Mouse (Mus musculus) left cerebral cortex, postnatal 14 days (tissue): ENCODE data around the gene Col6a3. TPM values are rescaled to one million over a fixed set of nuclear protein-coding genes. Genes with fewer than 3 reads are reported as not detected.

Experiments
- DNase-seq, 2 experiments: peaks; one replicate each; pipeline ENCODE4 v3.0.0; 2021 to 2022; ENCODE audit warnings: low spot score in 2 of 2, mixed read lengths in 1 of 2
- intact Hi-C: fragments of 180-260 bp; cut with DNase I; formaldehyde crosslinking; loops from one replicate; pipeline ENCODE4 v1.15.1; 2025
- long read RNA-seq, 2 experiments: library from polyadenylated mRNA; stranded (forward); transcript quantifications; one replicate each; pipeline ENCODE4 v2.0.0; 2021
- total RNA-seq, 2 experiments: library from RNA; stranded (reverse); gene quantifications; 2 replicates each; pipeline ENCODE4 v1.2.3; 2021

The Col6a3 gene
- total RNA-seq = 1 to 10 TPM; 6.5 to 7.1 TPM
- long read RNA-seq, experiment 1, partial matches to known transcripts = 0 of 3 reads
- long read RNA-seq, experiment 1, other reads (novel, unspliced or antisense) = 3 of 3 reads
- long read RNA-seq, experiment 2 = 0 reads

- intact Hi-C loops = loop anchor here (10.0 kb wide), 1 partner anchor 111 kb away; the partner anchor contains the start of gene Prlh
- peak in 1 of 2 experiments; percentile 13 for DNase-seq
Observed at GRCm38 (mm10) chr1:90843836-90844235, at the start of gene Col6a3. Gene Col6a3 (minus strand): TSS chr1:90843971.

DNA sequence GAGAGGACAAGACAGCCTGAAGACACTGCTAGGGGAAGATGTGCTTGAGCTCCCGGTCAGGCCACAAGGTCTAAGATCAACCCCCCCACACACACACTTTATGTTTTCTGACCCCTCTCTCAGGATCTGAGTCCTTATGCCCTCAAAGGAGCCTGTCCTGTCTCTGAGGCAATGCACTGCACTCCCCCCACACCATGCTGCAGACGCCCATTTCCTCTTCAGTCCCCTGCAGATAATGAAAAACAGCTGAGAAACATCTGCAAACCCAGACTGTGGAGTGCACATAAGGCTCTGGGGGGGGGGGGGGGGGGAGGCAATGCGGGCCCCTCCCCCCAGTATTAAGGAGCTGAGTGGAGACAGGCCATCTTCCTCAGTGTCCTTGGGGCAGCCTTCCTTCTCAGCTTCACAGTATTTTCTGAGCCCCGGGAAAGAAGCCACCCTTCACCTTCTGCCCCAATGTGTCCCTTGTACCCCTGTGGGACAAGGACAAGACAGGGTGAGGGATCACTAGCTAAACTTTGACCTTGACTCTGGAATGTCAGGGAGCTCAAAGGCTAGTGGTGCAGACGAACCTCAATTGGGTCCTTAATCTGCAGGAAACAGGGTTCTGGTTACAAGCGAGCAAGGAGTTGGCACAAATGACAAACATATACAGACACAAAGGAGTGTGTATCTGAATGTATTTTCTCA, 42.1 kb upstream of the Col6a3 start:
- DNase-seq = no peak
- intact Hi-C loops = no loop called here

- DNase-seq = no peak
- intact Hi-C loops = no loop called here
Observed at GRCm38 (mm10) chr1:90876486-90877270, 32.9 kb upstream of the Col6a3 start.

DNA sequence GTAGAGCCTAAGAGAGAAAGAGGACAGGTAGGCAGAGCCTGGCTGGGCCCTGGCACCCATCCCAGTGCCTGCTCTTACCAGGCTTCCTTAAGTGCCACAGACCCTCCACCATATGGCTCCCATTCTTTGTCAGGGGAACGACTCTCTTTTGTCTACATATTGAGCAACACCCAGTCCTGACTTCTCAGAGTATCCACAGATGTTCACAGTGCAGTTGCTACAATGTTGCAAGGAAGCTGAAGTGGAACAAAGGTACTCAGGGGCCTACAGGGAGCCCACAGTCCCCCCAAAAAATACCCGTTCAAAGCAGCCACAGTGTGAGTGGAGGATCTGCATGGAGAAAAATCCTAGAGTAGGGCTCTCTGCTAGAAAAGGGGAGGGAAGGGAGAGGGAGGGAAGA, 32.2 kb upstream of the Col6a3 start:
- intact Hi-C loops = no loop called here
- DNase-seq = no peak

- intact Hi-C loops = no loop called here
- no peak for DNase-seq
Observed at GRCm38 (mm10) chr1:90875371-90875770, 31.6 kb upstream of the Col6a3 start.

DNA sequence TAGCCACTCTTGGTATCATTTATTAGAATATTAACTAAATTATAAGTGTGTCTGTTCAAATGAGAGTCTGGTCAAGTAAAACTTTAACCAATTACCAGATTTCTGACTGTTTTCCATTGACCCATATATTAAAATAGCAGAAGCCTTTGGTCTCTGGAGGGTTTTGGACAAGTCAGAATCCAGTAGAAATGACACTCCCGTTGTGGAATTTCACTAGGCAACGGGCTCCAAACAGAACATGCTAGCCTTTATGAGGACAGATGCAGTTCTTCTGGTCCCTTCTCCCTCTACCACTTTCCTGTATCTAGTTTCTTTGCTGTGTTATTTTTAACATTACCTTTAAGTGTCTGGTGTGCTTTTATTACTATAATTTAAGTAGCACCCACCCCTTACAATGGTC, 26.8 kb upstream of the Col6a3 start:
- intact Hi-C loops = no loop called here
- no peak for DNase-seq

DNA sequence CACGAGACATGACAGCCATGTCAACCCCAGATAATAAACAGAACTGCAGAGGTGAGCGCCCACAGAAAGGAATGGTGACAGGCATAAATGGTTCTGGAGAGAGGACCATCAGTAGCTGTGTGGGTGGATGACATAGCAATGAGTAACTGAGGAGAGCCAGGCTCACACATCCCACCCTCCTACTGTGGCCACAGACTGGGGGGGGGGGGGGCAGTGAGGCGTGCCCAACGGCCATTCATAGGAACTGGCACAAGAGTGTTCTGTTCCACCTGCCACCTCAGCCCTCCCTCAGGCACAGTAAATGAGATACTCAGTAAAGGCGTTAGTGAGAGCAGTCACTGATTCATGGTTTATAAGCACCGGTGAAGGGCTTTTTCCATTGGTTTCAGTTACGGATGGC, 23.0 kb upstream of the Col6a3 start:
- no peak for DNase-seq

GRCm38 (mm10) chr1:90855880-90856279, 12.1 kb upstream of the Col6a3 start:
- intact Hi-C loops = no loop called here
- no peak for DNase-seq

More for the DNA sequence above, 23.0 kb upstream of the Col6a3 start:
- intact Hi-C loops = no loop called here

DNA sequence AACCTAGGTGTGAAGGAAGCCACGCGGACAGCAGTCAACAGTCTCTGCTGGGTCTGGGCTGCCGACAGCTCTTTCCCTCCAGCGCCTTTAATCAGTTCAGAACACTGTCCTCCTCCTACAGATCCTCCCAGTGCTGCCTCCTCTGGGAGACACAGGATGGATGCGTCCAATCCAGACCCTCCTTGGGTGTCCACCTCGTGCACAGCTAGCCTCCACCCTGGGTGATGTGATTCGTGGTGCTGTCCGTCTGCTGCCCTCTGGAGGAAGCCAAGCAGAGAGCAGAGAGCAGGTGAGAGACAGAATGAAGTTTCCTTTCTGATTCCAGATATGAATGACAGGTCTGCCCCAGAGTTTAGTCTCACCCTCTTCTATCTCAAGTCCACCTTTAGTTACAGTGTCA, 6.1 kb upstream of the Col6a3 start:
- intact Hi-C loops = loop anchor here (10.0 kb wide), 1 partner anchor 105 kb away; the partner anchor contains the start of gene Prlh
- DNase-seq = peak in 1 of 2 experiments; percentile 35

DNA sequence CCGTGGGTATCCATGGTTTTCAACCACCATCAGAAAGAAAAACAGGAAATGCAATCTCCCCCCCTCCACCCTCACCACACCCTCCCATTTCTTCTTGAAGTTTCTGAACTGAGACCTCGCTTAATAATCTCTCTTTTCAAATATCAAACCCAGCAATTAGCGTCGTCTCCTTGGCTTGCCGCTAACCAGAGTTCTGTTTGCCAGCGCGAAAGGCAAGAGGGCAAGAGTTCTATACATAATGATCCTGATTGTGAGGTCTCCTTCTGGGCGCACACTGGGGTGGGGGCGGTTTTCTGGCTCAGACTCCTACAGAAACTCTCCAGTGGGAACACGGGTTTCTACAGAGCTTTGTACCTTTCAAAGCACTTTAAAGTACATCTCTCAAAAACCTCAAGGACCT, 1.4 kb upstream of the Col6a3 start:
- intact Hi-C loops = loop anchor here (10.0 kb wide), 1 partner anchor 110 kb away; the partner anchor contains the start of gene Prlh
- no peak for DNase-seq

- DNase-seq = no peak
- intact Hi-C loops = loop anchor here (10.0 kb wide), 1 partner anchor 112 kb away; the partner anchor contains the start of gene Prlh
Observed at GRCm38 (mm10) chr1:90842789-90843587, 783 bp downstream of the Col6a3 start.

- DNase-seq = peak; percentile 67 to 76
- intact Hi-C loops = loop anchor here (2.0 to 10.0 kb wide), 2 partner anchors 115 to 189 kb away; partner anchors contain the start of gene Prlh
Observed at GRCm38 (mm10) chr1:90840250-90840649, 3.5 kb downstream of the Col6a3 start.

- no peak for DNase-seq
- intact Hi-C loops = no loop called here
Observed at GRCm38 (mm10) chr1:90838657-90839056, 5.1 kb downstream of the Col6a3 start.

DNA sequence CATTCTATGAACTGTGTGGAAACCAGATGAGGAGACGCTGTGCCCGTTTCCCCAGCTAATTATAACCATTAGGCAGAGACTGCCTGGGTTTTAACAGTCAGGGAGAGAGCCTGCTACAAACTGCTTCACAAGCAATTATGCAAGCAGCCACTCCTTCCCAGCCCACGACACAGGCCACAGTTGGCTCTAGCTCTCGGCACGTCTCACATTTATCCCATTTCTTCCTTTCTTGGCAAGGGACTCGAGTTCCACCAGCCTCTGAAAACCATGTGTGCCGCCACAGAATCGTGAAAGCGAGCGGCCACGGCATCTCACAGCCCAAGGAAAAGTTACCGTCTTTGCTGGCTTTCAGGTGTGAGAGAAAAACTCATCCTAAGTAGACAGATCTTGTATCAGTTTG, 5.5 kb downstream of the Col6a3 start:
- intact Hi-C loops = no loop called here

GRCm38 (mm10) chr1:90836178-90836740, 7.5 kb downstream of the Col6a3 start:
- intact Hi-C loops = no loop called here
- no peak for DNase-seq

More for the DNA sequence above, 5.5 kb downstream of the Col6a3 start:
- peak; percentile 67 to 86 for DNase-seq

- DNase-seq = no peak
- intact Hi-C loops = no loop called here
Observed at GRCm38 (mm10) chr1:90834701-90835100, 9.1 kb downstream of the Col6a3 start.

DNA sequence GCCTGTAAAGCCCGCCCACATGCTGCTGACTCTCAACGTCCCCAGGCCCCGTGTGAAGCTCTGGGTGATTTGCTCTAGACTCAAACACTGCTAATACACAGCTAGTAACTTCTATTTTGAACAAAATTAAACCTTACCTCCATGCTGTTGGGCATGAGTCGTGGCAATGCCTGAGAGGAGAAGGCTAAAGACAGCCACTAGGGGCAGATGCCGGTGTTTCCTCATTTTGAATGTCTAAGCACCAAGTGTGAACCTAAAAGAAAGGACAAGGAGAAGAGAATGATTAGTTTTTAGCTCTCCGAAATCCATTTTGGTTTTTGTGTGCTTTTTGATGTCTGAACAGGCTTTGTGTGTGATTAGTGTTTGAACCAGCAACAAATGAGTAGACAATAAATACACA, 13.8 kb downstream of the Col6a3 start:
- DNase-seq = no peak
- intact Hi-C loops = no loop called here

- intact Hi-C loops = no loop called here
- DNase-seq = no peak
Observed at GRCm38 (mm10) chr1:90813226-90813625, 30.5 kb downstream of the Col6a3 start.

DNA sequence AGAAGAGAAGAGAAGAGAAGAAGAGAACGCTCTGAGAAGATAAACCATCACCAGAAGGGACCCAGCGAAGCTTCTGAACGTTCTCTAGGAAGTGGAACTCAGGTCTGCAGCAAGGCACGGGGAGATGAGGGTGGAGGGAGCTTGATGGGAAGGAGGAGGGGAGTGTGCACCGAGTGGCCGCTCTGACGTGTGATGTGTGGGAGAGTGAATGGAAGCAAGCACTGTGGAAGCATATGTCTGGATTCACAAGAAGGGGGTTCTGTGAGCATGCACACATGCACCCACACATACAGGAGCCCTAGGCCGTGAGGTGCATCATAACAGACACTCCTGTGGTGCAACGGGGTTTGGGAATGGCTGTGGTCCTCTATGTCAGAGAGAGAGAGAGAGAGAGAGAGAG, 34.8 kb downstream of the Col6a3 start:
- intact Hi-C loops = no loop called here
- no peak for DNase-seq
